ENCODE assay signal across 30 mouse cellular contexts in the genomic region with DNA sequence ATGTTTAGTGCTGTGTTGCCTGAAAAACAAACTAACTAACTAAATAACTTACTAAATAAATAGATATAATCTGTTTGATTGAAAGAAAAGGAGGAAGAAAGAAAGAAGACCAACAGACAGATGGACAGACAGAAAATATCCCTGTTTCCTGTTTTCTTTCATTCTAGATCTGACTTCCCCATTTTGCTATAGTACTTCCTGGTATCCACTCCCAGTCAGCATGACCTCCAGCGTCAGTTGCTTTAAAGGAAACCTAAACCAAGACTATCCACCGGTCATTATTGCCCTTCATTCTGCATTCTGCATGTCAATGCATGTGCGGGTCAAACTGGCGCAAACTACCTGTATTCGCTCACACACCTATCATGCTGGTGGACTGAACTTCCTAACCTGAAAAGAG. TPM values are rescaled to one million over a fixed set of nuclear protein-coding genes. Genes with fewer than 3 reads are reported as not detected.
"Had no signal": no experiment of that assay in that cellular context is flagged by ENCODE, and none has a peak within 500 bp of the region (broad histone marks: within the 10 kb centered on the region; RNA-seq: fewer than 3 reads in every experiment).

No protein-coding gene starts in this region.

- H3K36me3 ChIP-seq: heart, embryonic 13.5 days; heart, embryonic 15.5 days; hindbrain, embryonic 10.5 days; hindbrain, embryonic 12.5 days; intestine, embryonic 15.5 days; limb, embryonic 13.5 days; limb, embryonic 15.5 days; liver, embryonic 12.5 days had no signal

- H3K9ac ChIP-seq: heart, embryonic 13.5 days; heart, embryonic 15.5 days; hindbrain, embryonic 12.5 days; hindbrain, embryonic 14.5 days; intestine, embryonic 15.5 days; limb, embryonic 13.5 days; limb, embryonic 15.5 days; liver, embryonic 12.5 days; liver, embryonic 14.5 days had no signal

- DNase-seq: gastrocnemius, adult 2 months; gastrocnemius, postnatal 10 days; gastrocnemius, postnatal 25 days; heart, adult 11 months; heart, adult 2 months; heart, postnatal 14 days; heart, postnatal 36 days; kidney, adult 18-20 months; kidney, adult 8-10 months; kidney, postnatal 10 days; kidney, postnatal 25 days; kidney, postnatal 4 days; left cerebral cortex, postnatal 4 days had no signal

- H3K4me2 ChIP-seq: heart, embryonic 11.5 days; heart, embryonic 13.5 days; heart, embryonic 15.5 days; hindbrain, embryonic 12.5 days; hindbrain, embryonic 14.5 days; intestine, embryonic 15.5 days; limb, embryonic 13.5 days; limb, embryonic 15.5 days; liver, embryonic 12.5 days had no signal

- H3K9me3 ChIP-seq: heart, embryonic 13.5 days; heart, embryonic 15.5 days; hindbrain, embryonic 10.5 days; hindbrain, embryonic 12.5 days; intestine, embryonic 15.5 days; limb, embryonic 13.5 days; limb, embryonic 15.5 days; liver, embryonic 12.5 days had no signal

- H3K27ac ChIP-seq: gastrocnemius, adult 2 months; heart, adult 2 months; heart, embryonic 13.5 days; heart, embryonic 15.5 days; hindbrain, embryonic 10.5 days; hindbrain, embryonic 12.5 days; hindbrain, embryonic 14.5 days; intestine, embryonic 15.5 days; layer of hippocampus, adult 2 months; left cerebral cortex, adult 2 months; limb, embryonic 13.5 days; limb, embryonic 15.5 days; liver, embryonic 12.5 days; liver, embryonic 14.5 days had no signal

- H3K27me3 ChIP-seq: heart, embryonic 13.5 days; heart, embryonic 15.5 days; hindbrain, embryonic 12.5 days; intestine, embryonic 15.5 days; limb, embryonic 13.5 days; limb, embryonic 15.5 days; liver, embryonic 12.5 days had no signal

- H3K4me1 ChIP-seq: heart, embryonic 13.5 days; heart, embryonic 15.5 days; hindbrain, embryonic 10.5 days; intestine, embryonic 15.5 days; limb, embryonic 13.5 days; limb, embryonic 15.5 days; liver, embryonic 12.5 days had no signal

- H3K4me3 ChIP-seq: gastrocnemius, adult 2 months; heart, adult 2 months; heart, embryonic 13.5 days; heart, embryonic 15.5 days; hindbrain, embryonic 10.5 days; hindbrain, embryonic 12.5 days; intestine, embryonic 15.5 days; layer of hippocampus, adult 2 months; left cerebral cortex, adult 2 months; limb, embryonic 13.5 days; limb, embryonic 15.5 days; liver, embryonic 12.5 days had no signal

- ATAC-seq: hindbrain, embryonic 16.5 days; inflammation-experienced regulatory T-cells, adult 6 months; intestine, embryonic 15.5 days; intestine, postnatal 0 days; liver, embryonic 12.5 days had no signal

RNA-seq across cellular contexts. Expression of a gene that starts 12.1 kb away (rescaled TPM):
- total RNA-seq: liver, adult 2 months had no signal
- polyA plus RNA-seq: liver, adult 2 months had no signal
